Mouse (Mus musculus): Measurements from ENCODE around the gene Gm28539.

Gm28539 gene

DNA sequence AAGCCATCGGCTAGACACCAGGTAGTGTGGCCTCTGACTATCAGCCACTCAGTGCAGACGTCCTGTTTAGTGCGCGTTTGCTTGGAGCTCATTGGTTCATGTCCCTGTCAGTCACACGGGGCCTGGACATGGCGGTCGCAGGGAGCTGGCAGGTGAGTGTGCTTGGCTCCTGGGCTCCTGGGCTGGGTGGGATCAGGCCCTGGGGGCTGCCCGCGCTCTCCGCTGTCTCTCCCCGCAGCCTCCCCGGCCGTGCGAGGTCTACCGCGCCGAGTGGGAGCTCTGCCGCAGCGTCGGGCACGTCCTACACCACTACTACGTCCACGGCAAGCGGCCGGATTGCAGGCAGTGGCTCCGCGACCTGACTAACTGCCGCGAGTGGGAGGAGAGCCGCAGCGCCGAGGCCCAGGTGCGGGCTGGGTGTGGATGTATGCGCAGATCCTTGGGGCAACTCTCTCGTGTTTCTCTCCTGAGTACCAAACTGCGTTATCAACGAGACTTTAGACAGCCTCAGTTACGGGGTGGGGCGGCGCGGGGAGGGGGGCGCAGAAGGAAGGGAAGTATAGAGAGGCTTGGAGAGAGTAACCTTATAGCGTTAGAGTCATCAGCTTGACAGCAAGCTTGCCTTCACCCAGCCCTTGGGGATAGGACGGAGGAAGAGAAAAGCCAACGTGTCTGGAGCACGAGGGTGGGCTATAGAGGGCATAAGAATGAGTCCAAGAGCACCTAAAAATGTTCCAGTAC lies at the start of gene Gm28539, which contains the start of gene 2510002D24Rik:
TSS of gene Gm28539 (plus strand) at position 117 of the 741 bp plus-strand sequence.
TSS of gene 2510002D24Rik (plus strand) at position 111 of the 741 bp plus-strand sequence.
- DNase-seq (ENCODE audit: low read depth), result peak; percentile 93

DNA sequence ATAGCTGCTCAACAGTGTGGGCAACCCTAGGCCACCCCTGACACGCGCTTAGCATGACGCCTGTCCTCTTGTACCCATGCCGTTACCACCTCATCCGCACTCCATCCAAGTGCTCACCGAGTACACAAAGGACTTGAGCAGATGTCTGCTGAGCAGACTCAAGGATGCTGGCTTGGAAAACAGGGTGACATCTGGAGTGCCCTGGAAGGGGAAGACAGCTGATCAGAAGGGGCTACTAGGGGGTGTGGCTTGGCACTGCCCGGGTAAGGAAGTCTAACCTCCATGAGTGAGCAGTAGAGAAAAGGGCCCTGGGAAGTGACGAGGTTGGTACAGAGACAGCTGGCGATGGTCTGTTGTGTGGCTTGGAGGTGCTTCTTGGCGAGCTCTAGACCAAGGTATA lies 49.7 kb upstream of the Gm28539 start:
- no peak for DNase-seq (ENCODE audit: low read depth)

GRCm38 (mm10) chr16:18788627-18789406 lies 47.6 kb upstream of the Gm28539 start:
- DNase-seq (ENCODE audit: low read depth), result peak; percentile 74

GRCm38 (mm10) chr16:18795223-18795899 lies 41.0 kb upstream of the Gm28539 start:
- peak; percentile 85 for DNase-seq (ENCODE audit: low read depth)

- peak; percentile 76 for DNase-seq (ENCODE audit: low read depth)
Measured at GRCm38 (mm10) chr16:18796645-18797044, 39.7 kb upstream of the Gm28539 start.

GRCm38 (mm10) chr16:18798151-18798550 lies 38.2 kb upstream of the Gm28539 start:
- DNase-seq (ENCODE audit: low read depth), result no peak

DNA sequence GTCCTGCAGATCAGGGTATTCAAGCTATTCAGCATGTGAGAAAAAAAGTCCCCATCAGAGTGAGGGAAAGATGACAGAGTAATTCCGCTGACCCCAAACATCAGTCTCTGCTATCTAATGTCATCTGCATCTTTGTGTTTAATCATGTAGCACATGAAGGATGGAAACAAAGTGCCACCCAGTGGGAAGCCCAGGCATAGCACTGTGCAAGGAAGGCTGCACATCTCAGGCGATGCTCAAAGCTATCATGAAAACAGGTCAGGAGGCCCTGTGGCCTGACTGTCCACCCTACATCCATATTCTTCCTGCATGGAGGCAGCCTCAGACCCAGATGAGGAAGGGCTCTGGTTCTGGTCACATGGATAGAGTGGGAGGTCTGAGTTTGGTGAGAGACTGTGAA lies 37.5 kb upstream of the Gm28539 start:
- DNase-seq (ENCODE audit: low read depth), result peak; percentile 82

- no peak for DNase-seq (ENCODE audit: low read depth)
Measured at GRCm38 (mm10) chr16:18805746-18806145, 30.6 kb upstream of the Gm28539 start.

- peak; percentile 15 for DNase-seq (ENCODE audit: low read depth)
Measured at GRCm38 (mm10) chr16:18809001-18809400, 27.4 kb upstream of the Gm28539 start.

DNA sequence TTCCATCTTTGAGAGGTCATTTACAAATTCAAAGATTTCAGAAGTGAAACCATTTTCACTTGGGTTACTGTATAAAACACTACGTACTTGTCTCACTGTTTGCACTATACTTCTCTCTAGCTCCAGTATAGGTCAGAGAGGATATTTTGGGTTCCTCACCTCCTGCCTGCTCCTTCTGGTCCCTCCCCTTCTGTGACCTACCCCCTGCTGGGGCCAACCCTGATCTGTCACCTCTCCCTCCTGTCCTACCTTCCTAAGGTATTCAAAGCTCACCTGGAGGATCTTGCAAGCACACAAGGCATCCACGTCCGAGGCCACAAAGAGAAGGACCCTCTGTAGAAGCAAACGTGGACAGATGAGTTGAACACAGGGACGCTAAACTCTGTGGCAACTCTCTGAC lies 25.4 kb upstream of the Gm28539 start:
- no peak for DNase-seq (ENCODE audit: low read depth)

GRCm38 (mm10) chr16:18811468-18812384 lies 24.7 kb upstream of the Gm28539 start, which contains the start of the genes Ufd1 and Cdc45:
Ufd1 (plus strand) TSS chr16:18811779.
Cdc45 (minus strand) TSS chr16:18811987.
- peak; percentile 94 for DNase-seq (ENCODE audit: low read depth)

DNA sequence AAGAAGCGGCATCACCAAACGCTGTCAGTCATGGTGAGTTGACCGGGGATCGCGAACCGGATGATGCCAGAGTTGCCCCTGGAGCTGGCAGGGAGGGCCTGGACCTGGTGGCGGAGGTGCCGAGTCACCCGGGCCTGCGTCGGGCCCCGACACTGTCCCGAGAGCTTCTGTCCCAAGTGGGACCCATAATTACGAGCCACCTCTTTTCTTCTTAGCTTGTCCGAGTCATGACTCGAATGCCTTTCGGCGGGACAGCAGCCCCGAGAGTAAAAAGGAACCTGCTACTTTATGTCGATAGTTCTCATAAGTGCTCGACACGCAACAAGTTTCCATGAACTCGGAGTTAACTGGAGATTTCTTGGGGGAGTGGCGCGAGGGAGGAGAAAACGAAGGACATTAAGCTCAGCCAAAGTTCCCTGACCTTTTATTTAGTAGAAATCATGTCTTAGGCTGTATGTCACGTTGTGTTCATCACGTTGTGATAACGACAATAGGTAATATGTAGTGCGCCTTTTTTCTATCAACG lies 23.9 kb upstream of the Gm28539 start:
- DNase-seq (ENCODE audit: low read depth), result no peak

- no peak for DNase-seq (ENCODE audit: low read depth)
Measured at GRCm38 (mm10) chr16:18822356-18822755, 14.0 kb upstream of the Gm28539 start.

- no peak for DNase-seq (ENCODE audit: low read depth)
Measured at GRCm38 (mm10) chr16:18822925-18823324, 13.5 kb upstream of the Gm28539 start.

- no peak for DNase-seq (ENCODE audit: low read depth)
Measured at GRCm38 (mm10) chr16:18828630-18829029, 7.8 kb upstream of the Gm28539 start.

- DNase-seq (ENCODE audit: low read depth), result no peak
Measured at GRCm38 (mm10) chr16:18829102-18829501, 7.3 kb upstream of the Gm28539 start.

DNA sequence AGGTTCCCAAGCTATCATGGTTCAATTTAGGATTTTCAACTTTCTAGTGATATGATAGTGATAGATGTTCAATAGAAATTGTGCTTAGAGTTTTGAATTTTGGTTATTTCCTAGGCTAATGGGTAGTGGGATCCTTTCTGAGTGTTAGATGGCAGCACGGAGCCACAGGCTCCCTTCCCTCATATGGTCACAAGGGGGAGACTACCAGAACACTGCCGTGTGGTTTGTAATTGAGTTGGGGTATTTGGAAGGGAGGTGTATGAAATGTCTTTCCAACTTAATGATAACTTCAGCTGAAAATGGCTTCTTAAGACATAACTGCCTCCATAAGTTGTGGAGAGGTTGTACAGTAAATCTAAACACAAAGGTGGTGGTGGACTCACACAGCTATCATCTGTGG lies 2.9 kb upstream of the Gm28539 start:
- no peak for DNase-seq (ENCODE audit: low read depth)

GRCm38 (mm10) chr16:18836073-18836467 lies 314 bp upstream of the Gm28539 start:
- no peak for DNase-seq (ENCODE audit: low read depth)

DNA sequence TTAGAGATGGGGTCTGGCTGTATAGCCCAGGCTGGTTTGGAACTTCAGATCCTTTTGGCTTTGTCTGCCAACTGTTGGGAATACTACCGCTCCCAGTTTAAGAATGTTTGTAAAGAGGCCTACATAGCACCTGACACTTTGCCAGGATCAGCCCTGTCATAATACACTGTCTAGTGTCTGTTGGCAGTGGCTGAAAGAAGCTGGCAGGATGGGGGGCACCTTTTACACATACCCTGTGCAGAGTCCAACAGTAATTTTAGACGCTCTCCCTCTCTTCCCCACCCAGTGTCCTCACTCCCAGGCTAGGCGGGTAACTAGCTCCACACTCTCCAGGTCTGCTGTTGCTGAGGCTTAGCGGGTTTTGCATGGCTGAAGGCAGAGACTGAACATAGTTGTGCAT lies 2.0 kb downstream of the Gm28539 start:
- no peak for DNase-seq (ENCODE audit: low read depth)

DNA sequence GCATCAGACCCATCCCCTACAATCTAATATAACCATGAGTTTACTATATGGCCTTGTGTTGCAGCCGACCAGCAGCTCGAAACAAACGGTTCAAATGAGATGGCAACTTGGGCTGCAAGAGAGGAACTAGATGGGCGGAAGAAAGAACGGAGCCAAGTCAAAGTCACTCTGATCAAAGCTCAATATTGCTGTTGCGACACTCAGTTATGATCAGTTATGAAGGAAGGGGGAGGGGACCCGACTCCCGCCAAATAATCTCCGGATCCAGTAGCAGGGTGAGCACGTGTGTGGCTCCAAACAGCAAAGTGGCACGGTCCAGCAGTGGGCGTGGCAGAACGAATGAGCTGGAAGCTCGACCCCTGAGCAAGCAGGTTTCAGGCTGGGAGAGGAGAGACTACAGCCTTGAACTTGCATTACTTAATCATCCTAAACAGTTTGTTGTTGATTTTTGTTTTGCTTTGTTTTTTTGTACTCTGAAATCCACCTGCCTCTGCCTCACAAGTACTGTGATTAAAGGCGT lies 10.0 kb downstream of the Gm28539 start:
- no peak for DNase-seq (ENCODE audit: low read depth)

Data from NIH3T3 (cell line).